Mouse (Mus musculus) ES-Bruce4 (cell line): ENCODE results near the gene Mup5.

Experiments used
- CTCF ChIP-seq: IDR thresholded peaks from one replicate; pipeline ENCODE4 v1.8.1; 2011; ENCODE audit warnings: low read depth, low read length
- EP300 ChIP-seq: IDR thresholded peaks from 2 replicates; pipeline ENCODE4 v1.6.1; 2011; ENCODE audit warnings: low read depth, low read length; ENCODE audit not compliant: insufficient read depth
- POLR2A ChIP-seq: IDR thresholded peaks from one replicate; pipeline ENCODE4 v1.8.1; 2011; ENCODE audit warnings: low read length; ENCODE audit not compliant: insufficient read depth

- no peak for TF ChIP-seq EP300
- TF ChIP-seq CTCF, result no peak
- TF ChIP-seq POLR2A, result no peak
Observed at GRCm38 (mm10) chr4:61834952-61835708, at the start of gene Mup5.
